Mouse (Mus musculus): ENCODE results near the gene 1700019D03Rik. TPM values are rescaled to one million over a fixed set of nuclear protein-coding genes. Genes with fewer than 3 reads are reported as not detected.

Gene 1700019D03Rik
- polyA plus RNA-seq (2012; rRNA removed), result 2.1 and 2.2 TPM in 2 replicates

DNA sequence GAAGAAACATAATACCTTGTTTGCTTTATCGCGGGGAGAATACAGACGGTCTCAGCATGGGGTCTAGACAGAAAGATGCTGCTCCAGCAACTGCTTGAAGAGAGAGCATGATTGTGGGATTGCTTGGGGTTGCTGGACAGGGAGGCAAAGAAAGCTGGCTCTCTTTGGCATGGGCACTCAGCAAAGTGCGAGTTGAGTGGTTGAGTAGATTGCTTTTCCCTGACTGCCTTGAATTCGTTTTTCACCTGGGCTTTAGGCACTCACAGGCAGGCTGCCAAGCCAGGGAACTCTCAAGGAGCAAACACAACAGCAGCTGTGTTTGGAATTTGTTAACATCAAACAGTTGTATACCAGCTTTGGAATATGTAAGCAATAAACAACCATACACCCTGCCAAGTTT, at the start of gene 1700019D03Rik:
Gene 1700019D03Rik, minus strand, starts transcription at position 101 of the 400 bp plus-strand sequence.

DNA sequence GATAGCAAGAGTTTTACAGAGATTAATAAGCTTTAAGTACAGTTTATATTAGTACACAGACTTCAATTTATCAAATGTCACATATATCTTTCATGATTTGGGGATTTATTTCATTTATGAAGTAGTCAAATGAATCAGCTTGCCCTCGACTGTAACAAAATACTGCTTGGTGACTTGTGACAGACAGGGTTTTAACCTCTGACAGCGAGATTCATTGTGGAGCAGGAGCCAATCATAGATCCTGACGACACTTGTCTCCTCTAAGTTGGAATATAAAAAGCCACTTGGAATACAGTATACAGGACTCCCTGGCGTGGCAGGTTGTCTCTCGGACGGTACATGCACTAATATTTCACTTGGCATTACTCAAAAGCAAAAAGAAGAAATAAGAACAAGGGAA, 41.4 kb upstream of the 1700019D03Rik start, which contains the start of gene Mstn:
Gene Mstn, plus strand, starts transcription at position 301 of the 400 bp plus-strand sequence.

Other genes starting within 250 kb of the 1700019D03Rik start
- 1.5 and 1.7 TPM in 2 replicates for gene Inpp1, start 202.5 kb downstream of the 1700019D03Rik start, polyA plus RNA-seq (2012; rRNA removed)
- gene Hibch, start 175.2 kb downstream of the 1700019D03Rik start, polyA plus RNA-seq (2012; rRNA removed), result 11.8 and 13.8 TPM in 2 replicates
- 0.01 and 0.09 TPM in 2 replicates for gene Mstn, start 41.5 kb upstream of the 1700019D03Rik start, polyA plus RNA-seq (2012; rRNA removed)
- gene 1700019A02Rik, start 167.5 kb upstream of the 1700019D03Rik start, polyA plus RNA-seq (2012; rRNA removed), result 0.06 TPM in 1 of 2 replicates, not detected in the other

Measured in liver, embryonic 14 days (tissue).